Comparison of ENCODE assay signal across 30 mouse cellular contexts in the genomic region with DNA sequence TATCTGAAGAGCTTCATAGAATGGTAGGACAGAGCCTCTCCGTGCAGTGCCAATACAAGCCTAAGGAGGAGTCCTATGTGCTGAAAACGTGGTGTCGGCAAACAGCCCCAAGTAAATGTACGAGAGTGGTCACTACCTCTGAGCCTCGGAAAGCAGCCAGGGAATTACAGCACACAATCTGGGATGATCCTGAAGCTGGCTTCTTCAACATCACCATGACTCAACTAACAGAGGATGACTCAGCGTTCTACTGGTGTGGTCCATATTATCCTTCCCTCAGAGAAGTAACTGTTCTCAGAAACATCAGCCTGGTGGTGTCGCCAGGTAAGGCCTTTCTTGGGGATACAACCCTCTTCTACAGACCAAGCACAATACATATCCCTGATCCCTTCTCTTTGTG. TPM values are rescaled to one million over a fixed set of nuclear protein-coding genes. Genes with fewer than 3 reads are reported as not detected.
A peak's percentile ranks its signal among the peaks of the same experiment; 100 is the strongest.
DNase-seq lines count a peak whose midpoint lies in the region; ATAC-seq lines count a peak whose summit lies in the region.
"Had no signal": no experiment of that assay in that cellular context is flagged by ENCODE, and none has a peak within 500 bp of the region (broad histone marks: within the 10 kb centered on the region; RNA-seq: fewer than 3 reads in every experiment).

No protein-coding gene starts in this region.

- no peaks in the 10 kb centered on the region for H3K36me3 ChIP-seq in heart, embryonic 12.5 days
- no peaks in the 10 kb centered on the region for H3K36me3 ChIP-seq in liver, embryonic 12.5 days
- H3K36me3 ChIP-seq: embryonic facial prominence, embryonic 15.5 days; forebrain, embryonic 10.5 days; neural tube, embryonic 13.5 days; stomach, embryonic 15.5 days had no signal

- H3K4me3 ChIP-seq in heart, embryonic 12.5 days, result no peak overlapping the region
- H3K4me3 ChIP-seq in liver, embryonic 12.5 days, result no peak overlapping the region
- H3K4me3 ChIP-seq: embryonic facial prominence, embryonic 15.5 days; forebrain, embryonic 10.5 days; heart, adult 2 months; myocyte; neural tube, embryonic 13.5 days; stomach, embryonic 15.5 days had no signal

- WGBS in heart, embryonic 12.5 days, result 84% methylated on average over 7 of the region's 7 CpGs
- WGBS in liver, embryonic 12.5 days (ENCODE audit: insufficient replicate concordance), result 74% methylated on average over 7 of the region's 7 CpGs

- no peak overlapping the region for H3K27ac ChIP-seq in heart, embryonic 12.5 days (ENCODE audit: poor library complexity, severe bottlenecking)
- H3K27ac ChIP-seq in liver, embryonic 12.5 days, result peak overlapping the region; percentile 61
- H3K27ac ChIP-seq: embryonic facial prominence, embryonic 15.5 days; heart, adult 2 months; hindbrain, postnatal 0 days; macrophage; neural tube, embryonic 13.5 days; stomach, embryonic 15.5 days had no signal

- peak; percentile 88 for ATAC-seq in heart, embryonic 12.5 days (ENCODE audit: insufficient number of reproducible peaks, low FRiP score)
- peak; percentile 78 for ATAC-seq in liver, embryonic 12.5 days
- ATAC-seq: hindbrain, postnatal 0 days; intestine, embryonic 16.5 days; midbrain, embryonic 16.5 days; Patski had no signal

- no peak overlapping the region for H3K9ac ChIP-seq in heart, embryonic 12.5 days
- no peak overlapping the region for H3K9ac ChIP-seq in liver, embryonic 12.5 days
- H3K9ac ChIP-seq: embryonic facial prominence, embryonic 15.5 days; neural tube, embryonic 13.5 days; stomach, embryonic 15.5 days had no signal

- H3K4me2 ChIP-seq in heart, embryonic 12.5 days, result no peak overlapping the region
- H3K4me2 ChIP-seq in liver, embryonic 12.5 days, result peak overlapping the region; percentile 14; the same call in 1 of the 2 replicates
- H3K4me2 ChIP-seq: embryonic facial prominence, embryonic 15.5 days; neural tube, embryonic 13.5 days; stomach, embryonic 15.5 days had no signal

- no peaks in the 10 kb centered on the region for H3K4me1 ChIP-seq in heart, embryonic 12.5 days (replicated peaks)
- H3K4me1 ChIP-seq in liver, embryonic 12.5 days, result peaks cover 43% of the 10 kb centered on the region
- H3K4me1 ChIP-seq: embryonic facial prominence, embryonic 15.5 days; stomach, embryonic 15.5 days had no signal

- H3K27me3 ChIP-seq in heart, embryonic 12.5 days (replicated peaks), result no peaks in the 10 kb centered on the region
- H3K27me3 ChIP-seq in liver, embryonic 12.5 days (replicated peaks), result no peaks in the 10 kb centered on the region
- H3K27me3 ChIP-seq: embryonic facial prominence, embryonic 15.5 days; neural tube, embryonic 13.5 days; stomach, embryonic 15.5 days had no signal

- DNase-seq in heart, postnatal 36 days, result no peak
- peak; percentile 59 for DNase-seq in c-Kit-positive CD71-positive TER-119-positive erythroid progenitor cells, embryonic 14.5 days (ENCODE audit: low spot score)
- no peak for DNase-seq in adrenal gland, adult 8-10 months
- no peak for DNase-seq in layer of hippocampus, postnatal 10 days (ENCODE audit: low spot score in 2 of 2)
- no peak for DNase-seq in left cerebral cortex, postnatal 10 days (ENCODE audit: extremely low spot score in 1 of 2, low spot score in 2 of 2)
- DNase-seq: adrenal gland, adult 2 months; cerebellum, adult 8-10 months; gastrocnemius, postnatal 25 days; heart, adult 2 months; kidney, postnatal 25 days; thymus, postnatal 25 days had no signal

- intact Hi-C loops in heart, postnatal 36 days (cut with DNase I), result no loop called here
- intact Hi-C loops in left cerebral cortex, postnatal 10 days (cut with DNase I), result no loop called here

- peaks cover 5% of the 10 kb centered on the region for H3K9me3 ChIP-seq in heart, embryonic 12.5 days (replicated peaks)
- no peaks in the 10 kb centered on the region for H3K9me3 ChIP-seq in liver, embryonic 12.5 days (replicated peaks)
- H3K9me3 ChIP-seq: embryonic facial prominence, embryonic 15.5 days; stomach, embryonic 15.5 days had no signal

RNA-seq across cellular contexts. Expression of a gene that starts 0.6 kb away (rescaled TPM):
- 0.39 and 0.74 TPM in 2 replicates for polyA plus RNA-seq in heart, embryonic 12.5 days (2016; fragmentation: Nextera tagmentation; extraction: Ambion mirVana)
- total RNA-seq in heart, postnatal 36 days (2021), result under 1 TPM in 1 of 2 experiments, not detected in 1; 0.19 TPM
- polyA plus RNA-seq in liver, embryonic 12.5 days (2016; fragmentation: Nextera tagmentation; extraction: Ambion mirVana), result 2.8 and 3.7 TPM in 2 replicates
- total RNA-seq in adrenal gland, adult 8-10 months (2022), result 1 to 10 TPM in 1 of 4 experiments, under 1 TPM in 3; 0.21 to 1.4 (median 0.90) TPM
- not detected for total RNA-seq in layer of hippocampus, postnatal 10 days (2021)
- total RNA-seq in left cerebral cortex, postnatal 10 days (2021), result not detected
- total RNA-seq: gastrocnemius, postnatal 25 days; hematopoietic stem cell, adult 5-6 weeks; hindbrain, postnatal 0 days; layer of hippocampus, adult 8-10 months; left cerebral cortex, postnatal 36 days had no signal
- polyA plus RNA-seq: forebrain, embryonic 10.5 days; myocyte; Patski had no signal

RNA-seq across cellular contexts. Expression of a gene that starts 17.1 kb away (rescaled TPM):
- not detected in 2 replicates for polyA plus RNA-seq in heart, embryonic 12.5 days (2016; fragmentation: Nextera tagmentation; extraction: Ambion mirVana)
- total RNA-seq in heart, postnatal 36 days (2021), result not detected
- 0.77 and 1.3 TPM in 2 replicates for polyA plus RNA-seq in liver, embryonic 12.5 days (2016; fragmentation: Nextera tagmentation; extraction: Ambion mirVana)
- total RNA-seq in adrenal gland, adult 8-10 months (2022), result under 1 TPM in 1 of 4 experiments, not detected in 3; 0.26 TPM
- not detected for total RNA-seq in layer of hippocampus, postnatal 10 days (2021)
- 1 to 10 TPM in 1 of 2 experiments, under 1 TPM in 1; 0.85 to 1.2 TPM for total RNA-seq in left cerebral cortex, postnatal 10 days (2021)
- total RNA-seq: gastrocnemius, postnatal 25 days; hindbrain, postnatal 0 days; layer of hippocampus, adult 8-10 months; left cerebral cortex, adult 18-20 months had no signal
- polyA plus RNA-seq: adrenal gland, adult 2 months; embryonic facial prominence, embryonic 15.5 days; forebrain, embryonic 10.5 days; heart, adult 2 months; heart, embryonic 16.5 days; hindbrain, postnatal 0 days; kidney, embryonic 14.5 days; limb, embryonic 14.5 days; midbrain, embryonic 16.5 days had no signal

RNA-seq across cellular contexts. Expression of a gene that starts 32.1 kb away (rescaled TPM):
- 0.08 and 0.22 TPM in 2 replicates for polyA plus RNA-seq in heart, embryonic 12.5 days (2016; fragmentation: Nextera tagmentation; extraction: Ambion mirVana)
- total RNA-seq in heart, postnatal 36 days (2021), result not detected
- 0.42 and 0.56 TPM in 2 replicates for polyA plus RNA-seq in liver, embryonic 12.5 days (2016; fragmentation: Nextera tagmentation; extraction: Ambion mirVana)
- total RNA-seq in adrenal gland, adult 8-10 months (2022), result under 1 TPM in 3 of 4 experiments, not detected in 1; 0.12 to 0.16 (median 0.14) TPM
- not detected for total RNA-seq in layer of hippocampus, postnatal 10 days (2021)
- not detected for total RNA-seq in left cerebral cortex, postnatal 10 days (2021)
- total RNA-seq: gastrocnemius, postnatal 25 days; hindbrain, postnatal 0 days; layer of hippocampus, adult 8-10 months; left cerebral cortex, adult 18-20 months; left cerebral cortex, postnatal 36 days had no signal
- polyA plus RNA-seq: adrenal gland, adult 2 months; embryonic facial prominence, embryonic 15.5 days; forebrain, embryonic 10.5 days; kidney, embryonic 14.5 days; midbrain, embryonic 16.5 days; myocyte; Patski had no signal

RNA-seq across cellular contexts. Expression of a gene that starts 34.6 kb away (rescaled TPM):
- polyA plus RNA-seq in heart, embryonic 12.5 days (2016; fragmentation: Nextera tagmentation; extraction: Ambion mirVana), result 0.82 and 0.97 TPM in 2 replicates
- under 1 TPM; 0.58 to 0.62 TPM for total RNA-seq in heart, postnatal 36 days (2021)
- 6.3 and 7.5 TPM in 2 replicates for polyA plus RNA-seq in liver, embryonic 12.5 days (2016; fragmentation: Nextera tagmentation; extraction: Ambion mirVana)
- total RNA-seq in adrenal gland, adult 8-10 months (2022), result under 1 TPM; 0.12 to 0.56 (median 0.40) TPM
- under 1 TPM; 0.13 to 0.37 TPM for total RNA-seq in layer of hippocampus, postnatal 10 days (2021)
- under 1 TPM; 0.36 to 0.51 TPM for total RNA-seq in left cerebral cortex, postnatal 10 days (2021)
- polyA plus RNA-seq: kidney, embryonic 14.5 days; myocyte; neural tube, embryonic 13.5 days; Patski had no signal

RNA-seq across cellular contexts. Expression of a gene that starts 51.3 kb away (rescaled TPM):
- 0.13 and 0.15 TPM in 2 replicates for polyA plus RNA-seq in heart, embryonic 12.5 days (2016; fragmentation: Nextera tagmentation; extraction: Ambion mirVana)
- total RNA-seq in heart, postnatal 36 days (2021), result under 1 TPM; 0.17 to 0.41 TPM
- 1.4 and 2.0 TPM in 2 replicates for polyA plus RNA-seq in liver, embryonic 12.5 days (2016; fragmentation: Nextera tagmentation; extraction: Ambion mirVana)
- total RNA-seq in adrenal gland, adult 8-10 months (2022), result under 1 TPM; 0.35 to 0.65 (median 0.54) TPM
- total RNA-seq in layer of hippocampus, postnatal 10 days (2021), result not detected
- not detected for total RNA-seq in left cerebral cortex, postnatal 10 days (2021)
- total RNA-seq: gastrocnemius, postnatal 25 days had no signal
- polyA plus RNA-seq: hindbrain, postnatal 0 days; myocyte had no signal
